Mouse (Mus musculus): ENCODE measurements at regions not wholly inside any gene's neighbourhood (a gene's known extent, or its start where the extent isn't known, plus 50 kb on each side); places are given as distances from the start of the nearest gene placed in this dataset.

GRCm38 (mm10) chr10:37667031-37667745, 528.5 kb upstream of the Marcks start:
- no peak overlapping the region for H3K9ac ChIP-seq (replicated peaks; ENCODE audit: low read length, poor library complexity, severe bottlenecking)
- H3K27ac ChIP-seq (ENCODE audit: low read depth, low read length), result no peak overlapping the region
- no peak overlapping the region for H3K4me2 ChIP-seq (ENCODE audit: low read depth, low read length, poor library complexity, severe bottlenecking)
- ATAC-seq (ENCODE audit: low FRiP score) (no peak), DNase-seq (ENCODE audit: low spot score) (no peak)
- no peak for TF ChIP-seq CTCF (IDR thresholded peaks at IDR 0.05)
- no peak overlapping the region for H3K4me3 ChIP-seq (ENCODE audit: low read depth, low read length)
- H3K9me3 ChIP-seq (ENCODE audit: low read length), result no peaks in the 10 kb centered on the region
- no peaks in the 10 kb centered on the region for H3K4me1 ChIP-seq (ENCODE audit: insufficient read depth, low read length)
- no peaks in the 10 kb centered on the region for H3K27me3 ChIP-seq (ENCODE audit: insufficient read depth, low read length)
- WGBS, result 33% methylated on average over 7 of the region's 7 CpGs
- H3K36me3 ChIP-seq (ENCODE audit: insufficient read depth, low read length), result no peaks in the 10 kb centered on the region

GRCm38 (mm10) chr10:37666535-37666934, 527.8 kb upstream of the Marcks start:
- Histone ChIP-seq H3K36me3 (ENCODE audit: insufficient read depth, low read length) (no peaks in the 10 kb centered on the region), H3K4me3 (ENCODE audit: low read depth, low read length) (no peak overlapping the region), H3K4me1 (ENCODE audit: insufficient read depth, low read length) (no peaks in the 10 kb centered on the region), H3K4me2 (ENCODE audit: low read depth, low read length, poor library complexity, severe bottlenecking) (no peak overlapping the region), H3K9me3 (ENCODE audit: low read length) (no peaks in the 10 kb centered on the region), H3K27me3 (ENCODE audit: insufficient read depth, low read length) (no peaks in the 10 kb centered on the region), H3K27ac (ENCODE audit: low read depth, low read length) (no peak overlapping the region), H3K9ac (replicated peaks; ENCODE audit: low read length, poor library complexity, severe bottlenecking) (no peak overlapping the region)
- DNase-seq (ENCODE audit: low spot score), result no peak
- ATAC-seq (ENCODE audit: low FRiP score), result no peak
- WGBS, result 45% methylated on average over 2 of the region's 2 CpGs
- no peak for TF ChIP-seq CTCF (IDR thresholded peaks at IDR 0.05)

GRCm38 (mm10) chr10:37637001-37637562, 498.4 kb upstream of the Marcks start:
- TF ChIP-seq CTCF (IDR thresholded peaks at IDR 0.05), result no peak
- 38% methylated on average over 7 of the region's 7 CpGs for WGBS
- no peak overlapping the region for H3K27ac ChIP-seq (ENCODE audit: low read depth, low read length)
- H3K4me1 ChIP-seq (ENCODE audit: insufficient read depth, low read length), result no peaks in the 10 kb centered on the region; the same call in 1 of the 2 replicates
- no peak overlapping the region for H3K4me3 ChIP-seq (ENCODE audit: low read depth, low read length)
- ATAC-seq (ENCODE audit: low FRiP score) (no peak), DNase-seq (ENCODE audit: low spot score) (no peak)
- no peaks in the 10 kb centered on the region for H3K36me3 ChIP-seq (ENCODE audit: insufficient read depth, low read length)
- H3K9me3 ChIP-seq (ENCODE audit: low read length), result no peaks in the 10 kb centered on the region
- no peaks in the 10 kb centered on the region for H3K27me3 ChIP-seq (ENCODE audit: insufficient read depth, low read length)
- no peak overlapping the region for H3K4me2 ChIP-seq (ENCODE audit: low read depth, low read length, poor library complexity, severe bottlenecking)
- H3K9ac ChIP-seq (replicated peaks; ENCODE audit: low read length, poor library complexity, severe bottlenecking), result no peak overlapping the region

GRCm38 (mm10) chr10:37636421-37636820, 497.7 kb upstream of the Marcks start:
- Histone ChIP-seq H3K4me3 (ENCODE audit: low read depth, low read length) (no peak overlapping the region), H3K4me1 (ENCODE audit: insufficient read depth, low read length) (no peaks in the 10 kb centered on the region; the same call in 1 of the 2 replicates), H3K9ac (replicated peaks; ENCODE audit: low read length, poor library complexity, severe bottlenecking) (no peak overlapping the region), H3K27ac (ENCODE audit: low read depth, low read length) (no peak overlapping the region), H3K36me3 (ENCODE audit: insufficient read depth, low read length) (no peaks in the 10 kb centered on the region), H3K4me2 (ENCODE audit: low read depth, low read length, poor library complexity, severe bottlenecking) (no peak overlapping the region), H3K27me3 (ENCODE audit: insufficient read depth, low read length) (no peaks in the 10 kb centered on the region), H3K9me3 (ENCODE audit: low read length) (no peaks in the 10 kb centered on the region)
- no peak for TF ChIP-seq CTCF (IDR thresholded peaks at IDR 0.05)
- DNase-seq (ENCODE audit: low spot score), result no peak
- 69% methylated on average over 4 of the region's 4 CpGs for WGBS
- ATAC-seq (ENCODE audit: low FRiP score), result no peak

- Histone ChIP-seq H3K9me3 (ENCODE audit: low read length) (no peaks in the 10 kb centered on the region), H3K27ac (ENCODE audit: low read depth, low read length) (no peak overlapping the region), H3K4me2 (ENCODE audit: low read depth, low read length, poor library complexity, severe bottlenecking) (no peak overlapping the region), H3K9ac (replicated peaks; ENCODE audit: low read length, poor library complexity, severe bottlenecking) (no peak overlapping the region), H3K36me3 (ENCODE audit: insufficient read depth, low read length) (no peaks in the 10 kb centered on the region), H3K4me1 (ENCODE audit: insufficient read depth, low read length) (no peaks in the 10 kb centered on the region), H3K27me3 (ENCODE audit: insufficient read depth, low read length) (no peaks in the 10 kb centered on the region), H3K4me3 (ENCODE audit: low read depth, low read length) (no peak overlapping the region)
- no peak for TF ChIP-seq CTCF (IDR thresholded peaks at IDR 0.05)
- WGBS, result 100% methylated on average over 1 of the region's 1 CpGs
- no peak for ATAC-seq (ENCODE audit: low FRiP score)
- no peak for DNase-seq (ENCODE audit: low spot score)
Measured at GRCm38 (mm10) chr10:37630403-37630802, 491.7 kb upstream of the Marcks start.

- no peaks in the 10 kb centered on the region for H3K9me3 ChIP-seq (ENCODE audit: low read length)
- no peak for TF ChIP-seq CTCF (IDR thresholded peaks at IDR 0.05)
- WGBS, result 69% methylated on average over 3 of the region's 3 CpGs
- no peak overlapping the region for H3K4me2 ChIP-seq (ENCODE audit: low read depth, low read length, poor library complexity, severe bottlenecking)
- H3K27ac ChIP-seq (ENCODE audit: low read depth, low read length), result no peak overlapping the region
- no peaks in the 10 kb centered on the region for H3K36me3 ChIP-seq (ENCODE audit: insufficient read depth, low read length)
- H3K9ac ChIP-seq (replicated peaks; ENCODE audit: low read length, poor library complexity, severe bottlenecking), result no peak overlapping the region
- peak; percentile 47 for DNase-seq (ENCODE audit: low spot score)
- H3K4me3 ChIP-seq (ENCODE audit: low read depth, low read length), result no peak overlapping the region
- no peak for ATAC-seq (ENCODE audit: low FRiP score)
- no peaks in the 10 kb centered on the region for H3K4me1 ChIP-seq (ENCODE audit: insufficient read depth, low read length)
- H3K27me3 ChIP-seq (ENCODE audit: insufficient read depth, low read length), result no peaks in the 10 kb centered on the region
Measured at GRCm38 (mm10) chr10:37627900-37628299, 489.2 kb upstream of the Marcks start.

Measured in midbrain, postnatal 0 days (tissue).